Mouse (Mus musculus) urinary bladder, postnatal 10 days (tissue): ENCODE data around the gene Eci1.
"Not testable (repeated sequence)": the region's sequence is repeated elsewhere in the genome, so short reads cannot be mapped to it uniquely, and the experiment has no call there.

Experiments
- DNase-seq: peaks from one replicate; pipeline ENCODE4 v3.0.0; 2022; ENCODE audit warnings: low spot score

Eci1 gene

DNA sequence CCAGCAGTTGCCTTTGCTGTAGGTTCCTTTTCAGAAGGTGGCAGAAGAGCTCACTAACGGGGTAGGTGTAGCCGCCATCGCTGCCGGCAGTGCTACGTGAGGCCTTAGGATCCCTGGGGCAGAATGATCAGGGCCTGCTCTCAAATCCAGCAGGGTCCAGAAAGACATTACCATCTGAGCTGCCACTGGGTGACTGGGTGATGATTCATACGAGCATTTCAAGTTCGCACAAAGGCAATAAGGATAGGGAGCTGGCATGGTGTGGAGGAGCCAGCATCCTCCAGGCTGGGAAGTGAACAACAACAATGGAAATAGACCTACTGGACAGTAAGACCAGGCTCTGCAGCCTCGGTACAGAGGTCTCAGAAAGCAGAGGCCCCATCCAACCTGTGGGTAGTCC, 13.9 kb downstream of the Eci1 start:
- no peak for DNase-seq

DNA sequence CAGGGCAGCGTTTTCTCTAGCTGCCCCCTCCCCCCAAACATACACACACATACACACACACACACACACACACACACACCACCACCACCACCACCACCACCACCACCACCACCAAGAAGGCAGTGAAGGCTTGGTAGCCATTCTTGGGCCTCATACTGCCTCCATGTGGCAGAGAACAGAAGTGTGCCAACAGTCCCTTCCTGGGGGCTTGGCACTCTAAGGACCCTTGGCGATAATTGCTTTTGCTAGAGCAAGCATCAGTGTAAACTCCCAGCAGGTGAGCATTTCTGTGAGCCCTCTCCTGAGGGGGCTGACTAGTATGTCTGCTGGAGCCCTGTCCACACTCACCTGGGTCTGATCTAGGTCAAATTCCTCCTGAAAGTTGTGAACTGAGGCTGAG, 14.7 kb downstream of the Eci1 start:
- DNase-seq, result no peak

GRCm38 (mm10) chr17:24442107-24442506, 15.7 kb downstream of the Eci1 start:
- DNase-seq, result no peak

DNA sequence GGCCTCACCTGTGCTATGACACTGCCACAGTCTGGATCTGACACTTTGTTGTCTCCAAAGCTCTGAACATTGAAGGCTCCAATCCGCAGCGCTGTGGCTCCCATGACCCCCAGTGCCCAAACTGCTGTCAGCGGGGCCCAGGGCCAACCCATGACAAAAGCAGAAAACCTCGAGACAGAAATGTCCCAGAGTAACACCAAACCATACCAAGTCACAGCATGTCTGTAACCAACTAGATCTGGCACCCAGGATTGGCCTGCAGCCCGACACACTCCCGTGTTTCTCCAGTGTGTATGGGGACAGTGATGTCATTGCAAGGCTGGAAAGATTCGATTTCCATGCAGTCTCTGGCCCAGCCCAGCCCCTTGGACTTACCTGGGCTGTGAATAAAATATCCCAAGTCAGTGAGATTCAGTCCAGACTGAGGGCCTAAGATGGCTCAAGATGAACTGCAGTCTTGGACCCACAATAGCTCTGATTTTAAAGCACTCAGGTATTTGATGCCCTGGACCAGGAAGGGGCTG, 16.3 kb downstream of the Eci1 start, which contains the start of gene Dnase1l2:
Dnase1l2 (minus strand) TSS at position 474 of the 524 bp plus-strand sequence.
- DNase-seq, result no peak

- no peak for DNase-seq
These were observed 17.0 kb downstream of the Eci1 start for GRCm38 (mm10) chr17:24443409-24443808.

GRCm38 (mm10) chr17:24446590-24446989, 20.1 kb downstream of the Eci1 start:
- no peak for DNase-seq

DNA sequence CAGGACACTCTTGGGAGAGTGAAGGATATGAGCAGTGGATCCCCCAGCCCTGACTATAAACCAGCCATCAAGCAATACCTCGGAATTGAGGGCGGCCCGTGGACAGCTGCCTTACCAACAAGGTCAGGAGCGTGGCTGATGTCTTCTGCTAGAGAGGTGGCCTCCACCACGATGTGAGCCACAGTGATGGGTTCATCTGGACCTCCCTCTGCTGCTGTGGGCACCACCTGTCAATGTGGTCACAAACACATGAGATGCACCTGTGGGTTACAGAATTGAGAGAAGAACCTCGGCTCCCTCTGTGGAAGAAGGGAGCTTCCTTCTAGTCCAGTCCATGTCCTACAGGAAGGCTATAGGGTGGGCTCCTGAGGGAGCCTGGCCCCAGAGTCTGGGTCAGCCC, 23.1 kb downstream of the Eci1 start:
- DNase-seq, result no peak

DNA sequence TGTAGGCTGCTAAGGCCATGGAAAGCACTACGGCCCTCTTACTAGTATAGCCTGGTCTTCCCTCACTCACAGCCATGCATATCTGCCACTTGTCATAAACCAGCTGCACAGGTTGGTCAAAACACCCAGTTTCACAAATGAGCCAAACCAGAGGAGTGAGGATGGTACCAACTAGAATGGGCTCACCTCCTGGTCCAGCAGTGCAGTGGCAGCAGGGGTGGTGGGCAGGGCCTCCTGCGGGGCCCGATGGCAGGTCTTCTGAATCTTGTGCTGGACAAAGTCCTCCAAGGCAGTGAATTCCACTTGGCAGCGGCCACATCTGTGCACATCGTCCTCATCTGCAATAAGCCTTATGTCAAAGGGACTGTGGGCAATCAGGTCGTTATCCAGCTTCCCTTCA, 24.8 kb downstream of the Eci1 start:
- no peak for DNase-seq

DNA sequence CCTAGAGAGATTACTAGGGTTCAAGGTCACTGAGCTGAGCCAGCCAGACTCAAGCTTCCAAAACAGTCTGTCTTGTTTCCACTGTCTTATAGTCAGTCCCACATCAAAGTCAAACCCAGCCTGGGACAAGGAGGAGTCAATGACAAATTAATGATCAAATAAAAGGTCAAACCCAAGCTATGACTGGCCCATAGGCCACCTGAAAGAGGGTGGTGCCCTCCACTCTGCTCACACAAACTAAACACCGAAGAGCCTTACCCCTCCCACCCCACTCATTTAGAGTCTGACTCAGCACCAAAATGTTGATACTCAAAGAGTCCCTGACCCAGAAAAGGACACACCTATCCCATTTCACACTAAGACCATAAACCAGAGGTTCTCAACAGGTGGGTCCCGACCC, 26.9 kb downstream of the Eci1 start:
- no peak for DNase-seq

GRCm38 (mm10) chr17:24454218-24454755, 27.8 kb downstream of the Eci1 start:
- no peak for DNase-seq

- peak; percentile 98 for DNase-seq
These were observed 28.5 kb downstream of the Eci1 start for GRCm38 (mm10) chr17:24454756-24455522.

- not testable (repeated sequence) for DNase-seq
These were observed 29.2 kb downstream of the Eci1 start for GRCm38 (mm10) chr17:24455523-24456206.

GRCm38 (mm10) chr17:24461580-24461979, 35.1 kb downstream of the Eci1 start:
- no peak for DNase-seq

DNA sequence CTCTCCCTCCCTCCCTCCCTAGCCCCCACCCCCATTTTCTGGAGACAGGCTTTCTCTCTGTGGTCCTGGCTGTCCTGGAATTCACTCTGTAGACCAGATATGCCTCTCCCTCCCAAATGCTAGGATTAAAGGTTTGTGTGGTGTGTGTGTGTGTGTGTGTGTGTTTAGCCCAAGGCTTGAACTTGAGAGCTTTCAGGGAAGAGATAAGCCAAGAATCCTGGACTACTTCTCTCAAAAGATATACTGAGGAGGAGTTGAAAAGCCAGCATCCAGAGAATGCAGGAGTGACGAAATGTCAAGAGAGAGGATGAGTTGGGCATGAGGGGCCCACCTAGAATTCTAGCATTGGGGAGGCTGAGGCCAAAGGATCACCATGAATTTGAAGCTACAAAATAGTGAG, 36.5 kb downstream of the Eci1 start:
- no peak for DNase-seq

DNA sequence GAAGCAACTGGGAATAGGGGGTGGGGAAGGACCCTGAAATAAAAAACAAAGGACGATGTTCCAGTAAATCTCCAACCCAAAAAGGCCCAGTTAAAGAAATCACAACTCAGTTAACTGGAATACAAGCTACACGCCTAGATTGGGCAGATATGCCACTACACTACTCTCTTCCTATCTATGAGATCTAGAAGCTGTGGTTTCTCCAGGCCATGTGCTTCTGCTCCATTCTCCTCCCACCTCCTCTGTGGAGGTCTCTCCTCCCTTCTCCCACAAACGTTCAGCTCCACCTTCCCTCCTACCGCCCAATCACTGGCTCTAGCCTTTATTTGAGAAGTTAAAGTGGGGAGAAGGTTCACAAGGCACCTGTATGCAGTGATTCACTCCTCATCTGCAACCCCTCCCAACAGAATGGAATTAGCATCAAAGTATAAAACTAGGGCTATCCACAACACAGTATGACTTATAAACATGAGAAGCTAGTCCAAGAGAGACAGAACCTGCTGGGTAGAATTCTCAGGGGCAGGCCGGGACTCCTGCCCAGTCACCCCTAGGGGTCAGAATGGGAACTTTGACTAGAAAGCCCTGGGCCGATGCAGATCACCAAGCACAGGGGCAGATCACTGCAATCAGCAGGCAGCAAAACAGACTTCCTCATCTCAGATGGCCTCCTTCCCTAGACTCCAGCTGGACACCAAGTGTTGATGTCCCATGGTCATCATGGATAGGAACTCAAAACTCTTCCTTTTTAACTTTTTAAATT, 37.1 kb downstream of the Eci1 start:
- DNase-seq, result no peak

GRCm38 (mm10) chr17:24468636-24469246, 42.3 kb downstream of the Eci1 start:
- no peak for DNase-seq

DNA sequence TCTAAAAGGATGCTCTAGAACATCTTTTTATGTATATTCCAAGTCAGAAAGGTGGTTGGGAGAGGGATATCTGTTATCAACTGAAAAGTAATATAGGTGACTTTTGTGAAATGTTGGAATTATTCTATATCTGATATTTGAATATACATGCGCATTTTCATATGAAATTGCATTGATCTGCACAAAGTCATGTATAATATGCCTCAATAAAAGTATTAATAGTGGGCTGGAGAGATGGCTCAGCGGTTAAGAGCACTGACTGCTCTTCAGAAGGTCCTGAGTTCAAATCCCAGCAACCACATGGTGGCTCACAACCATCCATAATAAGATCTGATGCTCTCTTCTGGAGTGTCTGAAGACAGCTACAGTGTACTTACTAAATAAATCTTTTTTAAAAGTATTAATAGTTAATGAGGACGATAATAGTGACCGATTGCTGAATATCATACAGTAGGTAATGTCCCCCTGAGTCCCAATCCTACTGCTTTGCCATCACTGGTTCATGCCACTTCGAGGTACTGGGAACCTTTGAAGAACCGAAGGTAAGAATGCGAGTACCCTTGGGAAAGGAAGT, 43.0 kb downstream of the Eci1 start:
- no peak for DNase-seq

- peak; percentile 94 for DNase-seq
These were observed 43.6 kb downstream of the Eci1 start, which contains the start of the genes E4f1 and Pgp for GRCm38 (mm10) chr17:24469910-24470602. E4f1 (minus strand) TSS chr17:24470313. Pgp (plus strand) TSS chr17:24470392.

DNA sequence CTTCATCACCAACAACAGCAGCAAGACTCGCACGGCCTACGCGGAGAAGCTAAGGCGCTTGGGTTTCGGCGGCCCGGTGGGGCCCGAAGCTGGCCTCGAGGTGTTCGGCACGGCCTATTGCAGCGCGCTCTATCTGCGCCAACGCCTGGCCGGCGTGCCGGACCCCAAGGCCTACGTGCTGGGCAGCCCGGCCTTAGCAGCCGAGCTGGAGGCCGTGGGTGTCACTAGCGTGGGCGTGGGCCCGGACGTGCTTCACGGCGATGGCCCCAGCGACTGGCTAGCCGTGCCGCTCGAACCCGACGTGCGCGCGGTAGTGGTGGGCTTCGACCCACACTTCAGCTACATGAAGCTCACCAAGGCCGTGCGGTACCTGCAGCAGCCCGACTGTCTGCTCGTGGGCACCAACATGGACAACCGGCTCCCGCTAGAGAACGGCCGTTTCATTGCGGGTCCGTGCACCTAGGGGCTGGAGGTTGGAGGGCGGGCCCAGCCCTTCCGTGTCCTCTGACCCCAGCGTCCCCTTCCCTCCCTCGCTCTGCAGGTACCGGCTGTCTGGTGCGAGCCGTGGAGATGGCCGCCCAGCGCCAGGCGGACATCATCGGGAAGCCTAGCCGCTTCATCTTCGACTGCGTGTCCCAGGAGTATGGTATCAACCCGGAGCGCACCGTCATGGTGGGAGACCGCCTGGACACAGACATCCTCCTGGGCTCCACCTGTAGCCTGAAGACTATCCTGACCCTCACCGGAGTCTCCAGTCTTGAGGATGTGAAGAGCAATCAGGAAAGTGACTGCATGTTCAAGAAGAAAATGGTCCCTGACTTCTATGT, 44.5 kb downstream of the Eci1 start:
- no peak for DNase-seq

- no peak for DNase-seq
These were observed 46.1 kb downstream of the Eci1 start for GRCm38 (mm10) chr17:24472512-24472911.
